Mouse (Mus musculus) B cell, adult (primary cell): ENCODE measurements around the gene Gm29110. TPM values are rescaled to one million over a fixed set of nuclear protein-coding genes. Genes with fewer than 3 reads are reported as not detected.

Source experiments
- total RNA-seq: library from RNA; stranded (reverse); gene quantifications from 4 replicates; pipeline ENCODE4 v1.2.4, GENCODE M21; 2023; ENCODE audit not compliant: inconsistent age

Gene Gm29110
- not detected in 4 replicates for total RNA-seq

DNA sequence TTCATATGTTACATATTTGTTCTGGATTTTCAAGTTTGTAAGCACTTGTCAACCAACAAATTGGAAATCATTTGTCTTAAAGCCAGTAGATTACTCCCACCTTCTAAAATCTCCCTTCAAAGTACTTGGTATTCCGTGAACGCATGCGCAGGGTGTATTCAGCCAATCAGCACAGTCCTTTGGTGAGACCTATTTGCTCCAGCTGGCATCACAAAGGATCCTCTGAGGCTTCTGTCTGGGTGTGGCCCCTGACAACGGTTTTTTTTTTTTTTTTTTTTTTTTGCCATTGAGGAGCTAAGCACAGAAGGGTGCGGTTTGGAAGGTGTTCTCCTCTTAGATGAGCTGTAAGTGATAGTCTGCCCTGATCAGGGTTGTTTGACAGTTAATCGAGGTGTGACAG lies at the start of gene Gm29110:
TSS of gene Gm29110 (plus strand) at position 301 of the 400 bp plus-strand sequence.

Other genes starting within 250 kb of the Gm29110 start
- not detected in 4 replicates for gene Gm21913, start 153.4 kb downstream of the Gm29110 start, total RNA-seq